Mouse (Mus musculus): Measurements from ENCODE around the gene Sipa1l2. TPM values are rescaled to one million over a fixed set of nuclear protein-coding genes. Genes with fewer than 3 reads are reported as not detected.

The Sipa1l2 gene
- total and polyA plus RNA-seq, 3 experiments = 0.05 TPM; not detected in 2

- Histone ChIP-seq H3K4me1 (ENCODE audit: insufficient read depth, low read depth, low read length) (no peaks in the 10 kb centered on the region), H3K9me3 (replicated peaks) (peaks cover 92% of the 10 kb centered on the region), H3K36me3 (replicated peaks) (no peaks in the 10 kb centered on the region), H3K27me3 (ENCODE audit: insufficient read depth, low read length) (no peaks in the 10 kb centered on the region), H3K4me3 (ENCODE audit: low read depth, low read length) (no peak overlapping the region)
- TF ChIP-seq TAL1 (conservative IDR thresholded peaks at IDR 0.05; ENCODE audit: low read depth, low read length) (no peak), POLR2AphosphoS5 (IDR thresholded peaks at IDR 0.05; ENCODE audit: insufficient replicate concordance, low read depth, low read length) (no peak), CTCF (IDR thresholded peaks at IDR 0.05; ENCODE audit: low read depth, low read length) (no peak), GATA2 (IDR thresholded peaks at IDR 0.05; ENCODE audit: borderline replicate concordance, low read depth, low read length) (no peak), GATA1 (IDR thresholded peaks at IDR 0.05; ENCODE audit: borderline replicate concordance, low read length) (no peak)
- no peak for ATAC-seq (ENCODE audit: extremely low read depth, insufficient number of reproducible peaks, low FRiP score, poor library complexity, severe bottlenecking)
- no peak for DNase-seq (ENCODE audit: low spot score)
Measured at GRCm38 (mm10) chr8:125414651-125415050, 155.0 kb downstream of the Sipa1l2 start.

- Histone ChIP-seq H3K27me3 (ENCODE audit: insufficient read depth, low read length) (no peaks in the 10 kb centered on the region), H3K4me3 (ENCODE audit: low read depth, low read length) (no peak overlapping the region), H3K4me1 (ENCODE audit: insufficient read depth, low read depth, low read length) (no peaks in the 10 kb centered on the region), H3K9me3 (replicated peaks) (peaks cover 94% of the 10 kb centered on the region), H3K36me3 (replicated peaks) (no peaks in the 10 kb centered on the region)
- ATAC-seq (ENCODE audit: extremely low read depth, insufficient number of reproducible peaks, low FRiP score, poor library complexity, severe bottlenecking) (no peak), DNase-seq (ENCODE audit: low spot score) (no peak)
- TF ChIP-seq TAL1 (conservative IDR thresholded peaks at IDR 0.05; ENCODE audit: low read depth, low read length) (no peak), POLR2AphosphoS5 (IDR thresholded peaks at IDR 0.05; ENCODE audit: insufficient replicate concordance, low read depth, low read length) (no peak), CTCF (IDR thresholded peaks at IDR 0.05; ENCODE audit: low read depth, low read length) (no peak), GATA2 (IDR thresholded peaks at IDR 0.05; ENCODE audit: borderline replicate concordance, low read depth, low read length) (no peak), GATA1 (IDR thresholded peaks at IDR 0.05; ENCODE audit: borderline replicate concordance, low read length) (no peak)
Measured at GRCm38 (mm10) chr8:125413001-125413909, 156.4 kb downstream of the Sipa1l2 start.

GRCm38 (mm10) chr8:125410646-125411045, 159.0 kb downstream of the Sipa1l2 start:
- H3K4me3 ChIP-seq (ENCODE audit: low read depth, low read length) = no peak overlapping the region
- no peak for DNase-seq (ENCODE audit: low spot score)
- ATAC-seq (ENCODE audit: extremely low read depth, insufficient number of reproducible peaks, low FRiP score, poor library complexity, severe bottlenecking) = no peak
- H3K4me1 ChIP-seq (ENCODE audit: insufficient read depth, low read depth, low read length) = no peaks in the 10 kb centered on the region
- H3K9me3 ChIP-seq (replicated peaks) = peaks cover 95% of the 10 kb centered on the region
- H3K27me3 ChIP-seq (ENCODE audit: insufficient read depth, low read length) = no peaks in the 10 kb centered on the region
- TF ChIP-seq CTCF (IDR thresholded peaks at IDR 0.05; ENCODE audit: low read depth, low read length) (no peak), POLR2AphosphoS5 (IDR thresholded peaks at IDR 0.05; ENCODE audit: insufficient replicate concordance, low read depth, low read length) (no peak), GATA1 (IDR thresholded peaks at IDR 0.05; ENCODE audit: borderline replicate concordance, low read length) (no peak), GATA2 (IDR thresholded peaks at IDR 0.05; ENCODE audit: borderline replicate concordance, low read depth, low read length) (no peak), TAL1 (conservative IDR thresholded peaks at IDR 0.05; ENCODE audit: low read depth, low read length) (no peak)
- H3K36me3 ChIP-seq (replicated peaks) = no peaks in the 10 kb centered on the region

GRCm38 (mm10) chr8:125407672-125408071, 161.9 kb downstream of the Sipa1l2 start:
- no peaks in the 10 kb centered on the region for H3K36me3 ChIP-seq (replicated peaks)
- H3K4me3 ChIP-seq (ENCODE audit: low read depth, low read length) = no peak overlapping the region
- peaks cover 89% of the 10 kb centered on the region for H3K9me3 ChIP-seq (replicated peaks)
- H3K4me1 ChIP-seq (ENCODE audit: insufficient read depth, low read depth, low read length) = no peaks in the 10 kb centered on the region
- no peaks in the 10 kb centered on the region for H3K27me3 ChIP-seq (ENCODE audit: insufficient read depth, low read length)
- ATAC-seq (ENCODE audit: extremely low read depth, insufficient number of reproducible peaks, low FRiP score, poor library complexity, severe bottlenecking) = no peak
- TF ChIP-seq CTCF (IDR thresholded peaks at IDR 0.05; ENCODE audit: low read depth, low read length) (no peak), GATA2 (IDR thresholded peaks at IDR 0.05; ENCODE audit: borderline replicate concordance, low read depth, low read length) (no peak), GATA1 (IDR thresholded peaks at IDR 0.05; ENCODE audit: borderline replicate concordance, low read length) (no peak), TAL1 (conservative IDR thresholded peaks at IDR 0.05; ENCODE audit: low read depth, low read length) (no peak), POLR2AphosphoS5 (IDR thresholded peaks at IDR 0.05; ENCODE audit: insufficient replicate concordance, low read depth, low read length) (no peak)
- no peak for DNase-seq (ENCODE audit: low spot score)

GRCm38 (mm10) chr8:125406453-125406852, 163.2 kb downstream of the Sipa1l2 start:
- H3K9me3 ChIP-seq (replicated peaks) = peaks cover 88% of the 10 kb centered on the region
- H3K4me1 ChIP-seq (ENCODE audit: insufficient read depth, low read depth, low read length) = no peaks in the 10 kb centered on the region
- no peak for DNase-seq (ENCODE audit: low spot score)
- H3K36me3 ChIP-seq (replicated peaks) = no peaks in the 10 kb centered on the region
- H3K4me3 ChIP-seq (ENCODE audit: low read depth, low read length) = no peak overlapping the region
- ATAC-seq (ENCODE audit: extremely low read depth, insufficient number of reproducible peaks, low FRiP score, poor library complexity, severe bottlenecking) = no peak; the same call in 1 of the 2 replicates
- TF ChIP-seq CTCF (IDR thresholded peaks at IDR 0.05; ENCODE audit: low read depth, low read length) = no peak
- no peak for TF ChIP-seq GATA2 (IDR thresholded peaks at IDR 0.05; ENCODE audit: borderline replicate concordance, low read depth, low read length)
- TF ChIP-seq TAL1 (conservative IDR thresholded peaks at IDR 0.05; ENCODE audit: low read depth, low read length) = no peak
- H3K27me3 ChIP-seq (ENCODE audit: insufficient read depth, low read length) = no peaks in the 10 kb centered on the region

- no peak overlapping the region for H3K4me3 ChIP-seq (ENCODE audit: low read depth, low read length)
- peaks cover 82% of the 10 kb centered on the region for H3K9me3 ChIP-seq (replicated peaks)
- H3K4me1 ChIP-seq (ENCODE audit: insufficient read depth, low read depth, low read length) = no peaks in the 10 kb centered on the region
- no peaks in the 10 kb centered on the region for H3K36me3 ChIP-seq (replicated peaks)
- DNase-seq (ENCODE audit: low spot score) (no peak), ATAC-seq (ENCODE audit: extremely low read depth, insufficient number of reproducible peaks, low FRiP score, poor library complexity, severe bottlenecking) (no peak)
- TF ChIP-seq TAL1 (conservative IDR thresholded peaks at IDR 0.05; ENCODE audit: low read depth, low read length) (no peak), CTCF (IDR thresholded peaks at IDR 0.05; ENCODE audit: low read depth, low read length) (no peak), GATA1 (IDR thresholded peaks at IDR 0.05; ENCODE audit: borderline replicate concordance, low read length) (no peak), POLR2AphosphoS5 (IDR thresholded peaks at IDR 0.05; ENCODE audit: insufficient replicate concordance, low read depth, low read length) (no peak), GATA2 (IDR thresholded peaks at IDR 0.05; ENCODE audit: borderline replicate concordance, low read depth, low read length) (no peak)
- H3K27me3 ChIP-seq (ENCODE audit: insufficient read depth, low read length) = no peaks in the 10 kb centered on the region
Measured at GRCm38 (mm10) chr8:125401350-125401749, 168.3 kb downstream of the Sipa1l2 start.
